Mouse (Mus musculus): Measurements from ENCODE around the gene Bpi. TPM values are rescaled to one million over a fixed set of nuclear protein-coding genes. Genes with fewer than 3 reads are reported as not detected.
A peak's percentile ranks its signal among the peaks of the same experiment; 100 is the strongest.

The Bpi gene
- polyA plus RNA-seq, 1 experiment from 2014 or later, result not detected

- H3K36me3 ChIP-seq (ENCODE audit: control insufficient read depth, insufficient read depth), result no peaks in the 10 kb centered on the region
- no peaks in the 10 kb centered on the region; the same call in 1 of the 2 replicates for H3K9me3 ChIP-seq (ENCODE audit: control insufficient read depth, low read length)
- H3K9ac ChIP-seq (replicated peaks; ENCODE audit: low read depth, low read length), result no peak overlapping the region
- H3K4me2 ChIP-seq (ENCODE audit: low read length), result no peak overlapping the region
- no peak overlapping the region for H3K27ac ChIP-seq (ENCODE audit: low read length)
- no peak for ATAC-seq
- H3K4me1 ChIP-seq (replicated peaks; ENCODE audit: control insufficient read depth, insufficient read depth, low read length), result peaks cover under 1% of the 10 kb centered on the region; the same call in 1 of the 2 replicates
- no peak overlapping the region for H3K4me3 ChIP-seq (replicated peaks; ENCODE audit: low read length)
- H3K27me3 ChIP-seq (replicated peaks; ENCODE audit: control insufficient read depth, insufficient read depth, low read length), result no peaks in the 10 kb centered on the region
Observed at GRCm38 (mm10) chr2:158236698-158237097, 21.2 kb upstream of the Bpi start.

- no peaks in the 10 kb centered on the region; the same call in 1 of the 2 replicates for H3K9me3 ChIP-seq (ENCODE audit: control insufficient read depth, low read length)
- H3K4me3 ChIP-seq (replicated peaks; ENCODE audit: low read length), result no peak overlapping the region
- no peaks in the 10 kb centered on the region for H3K27me3 ChIP-seq (replicated peaks; ENCODE audit: control insufficient read depth, insufficient read depth, low read length)
- no peak overlapping the region for H3K4me2 ChIP-seq (ENCODE audit: low read length)
- H3K36me3 ChIP-seq (ENCODE audit: control insufficient read depth, insufficient read depth), result no peaks in the 10 kb centered on the region
- no peak for ATAC-seq
- peaks cover 9% of the 10 kb centered on the region for H3K4me1 ChIP-seq (replicated peaks; ENCODE audit: control insufficient read depth, insufficient read depth, low read length)
- WGBS, result 84% methylated on average over 5 of the region's 5 CpGs
- H3K27ac ChIP-seq (ENCODE audit: low read length), result no peak overlapping the region
- H3K9ac ChIP-seq (replicated peaks; ENCODE audit: low read depth, low read length), result no peak overlapping the region
Observed at GRCm38 (mm10) chr2:158238101-158238500, 19.8 kb upstream of the Bpi start.

- Histone ChIP-seq H3K36me3 (ENCODE audit: control insufficient read depth, insufficient read depth) (no peaks in the 10 kb centered on the region), H3K27ac (ENCODE audit: low read length) (no peak overlapping the region), H3K4me1 (replicated peaks; ENCODE audit: control insufficient read depth, insufficient read depth, low read length) (peaks cover 9% of the 10 kb centered on the region), H3K9ac (replicated peaks; ENCODE audit: low read depth, low read length) (no peak overlapping the region), H3K4me2 (ENCODE audit: low read length) (no peak overlapping the region), H3K27me3 (replicated peaks; ENCODE audit: control insufficient read depth, insufficient read depth, low read length) (no peaks in the 10 kb centered on the region), H3K4me3 (replicated peaks; ENCODE audit: low read length) (no peak overlapping the region), H3K9me3 (ENCODE audit: control insufficient read depth, low read length) (no peaks in the 10 kb centered on the region; the same call in 1 of the 2 replicates)
- 51% methylated on average over 5 of the region's 5 CpGs for WGBS
- no peak for ATAC-seq
Observed at GRCm38 (mm10) chr2:158241126-158241738, 16.7 kb upstream of the Bpi start.

- Histone ChIP-seq H3K9me3 (ENCODE audit: control insufficient read depth, low read length) (no peaks in the 10 kb centered on the region), H3K4me2 (ENCODE audit: low read length) (no peak overlapping the region), H3K9ac (replicated peaks; ENCODE audit: low read depth, low read length) (no peak overlapping the region), H3K27ac (ENCODE audit: low read length) (no peak overlapping the region), H3K36me3 (ENCODE audit: control insufficient read depth, insufficient read depth) (no peaks in the 10 kb centered on the region), H3K4me3 (replicated peaks; ENCODE audit: low read length) (no peak overlapping the region), H3K27me3 (replicated peaks; ENCODE audit: control insufficient read depth, insufficient read depth, low read length) (no peaks in the 10 kb centered on the region), H3K4me1 (replicated peaks; ENCODE audit: control insufficient read depth, insufficient read depth, low read length) (peaks cover 9% of the 10 kb centered on the region)
- 78% methylated on average over 18 of the region's 18 CpGs for WGBS
- ATAC-seq, result peak; percentile 67
Observed at GRCm38 (mm10) chr2:158242170-158242896, 15.6 kb upstream of the Bpi start.

- WGBS, result 83% methylated on average over 18 of the region's 18 CpGs
- Histone ChIP-seq H3K4me2 (ENCODE audit: low read length) (no peak overlapping the region), H3K4me1 (replicated peaks; ENCODE audit: control insufficient read depth, insufficient read depth, low read length) (peaks cover 9% of the 10 kb centered on the region), H3K9me3 (ENCODE audit: control insufficient read depth, low read length) (no peaks in the 10 kb centered on the region), H3K27ac (ENCODE audit: low read length) (no peak overlapping the region), H3K27me3 (replicated peaks; ENCODE audit: control insufficient read depth, insufficient read depth, low read length) (no peaks in the 10 kb centered on the region), H3K36me3 (ENCODE audit: control insufficient read depth, insufficient read depth) (no peaks in the 10 kb centered on the region), H3K4me3 (replicated peaks; ENCODE audit: low read length) (no peak overlapping the region), H3K9ac (replicated peaks; ENCODE audit: low read depth, low read length) (no peak overlapping the region)
- ATAC-seq, result no peak
Observed at GRCm38 (mm10) chr2:158243129-158243870, 14.6 kb upstream of the Bpi start.

- H3K27ac ChIP-seq (ENCODE audit: low read length), result no peak overlapping the region
- H3K9ac ChIP-seq (replicated peaks; ENCODE audit: low read depth, low read length), result no peak overlapping the region
- H3K4me1 ChIP-seq (replicated peaks; ENCODE audit: control insufficient read depth, insufficient read depth, low read length), result peaks cover 9% of the 10 kb centered on the region
- no peak overlapping the region for H3K4me2 ChIP-seq (ENCODE audit: low read length)
- WGBS, result 46% methylated on average over 4 of the region's 4 CpGs
- no peaks in the 10 kb centered on the region for H3K9me3 ChIP-seq (ENCODE audit: control insufficient read depth, low read length)
- no peaks in the 10 kb centered on the region for H3K36me3 ChIP-seq (ENCODE audit: control insufficient read depth, insufficient read depth)
- no peaks in the 10 kb centered on the region for H3K27me3 ChIP-seq (replicated peaks; ENCODE audit: control insufficient read depth, insufficient read depth, low read length)
- no peak; the same call in 1 of the 2 replicates for ATAC-seq
- H3K4me3 ChIP-seq (replicated peaks; ENCODE audit: low read length), result no peak overlapping the region
Observed at GRCm38 (mm10) chr2:158245072-158245817, 12.6 kb upstream of the Bpi start.

GRCm38 (mm10) chr2:158247852-158248251 lies 10.0 kb upstream of the Bpi start:
- ATAC-seq, result no peak
- H3K4me2 ChIP-seq (ENCODE audit: low read length), result no peak overlapping the region
- H3K27me3 ChIP-seq (replicated peaks; ENCODE audit: control insufficient read depth, insufficient read depth, low read length), result no peaks in the 10 kb centered on the region
- WGBS, result 83% methylated on average over 6 of the region's 6 CpGs
- H3K27ac ChIP-seq (ENCODE audit: low read length), result no peak overlapping the region
- H3K4me1 ChIP-seq (replicated peaks; ENCODE audit: control insufficient read depth, insufficient read depth, low read length), result no peaks in the 10 kb centered on the region
- no peaks in the 10 kb centered on the region for H3K36me3 ChIP-seq (ENCODE audit: control insufficient read depth, insufficient read depth)
- H3K9me3 ChIP-seq (ENCODE audit: control insufficient read depth, low read length), result no peaks in the 10 kb centered on the region
- no peak overlapping the region for H3K4me3 ChIP-seq (replicated peaks; ENCODE audit: low read length)
- H3K9ac ChIP-seq (replicated peaks; ENCODE audit: low read depth, low read length), result no peak overlapping the region

GRCm38 (mm10) chr2:158248318-158248717 lies 9.6 kb upstream of the Bpi start:
- H3K36me3 ChIP-seq (ENCODE audit: control insufficient read depth, insufficient read depth), result no peaks in the 10 kb centered on the region
- WGBS, result 78% methylated on average over 7 of the region's 7 CpGs
- H3K9me3 ChIP-seq (ENCODE audit: control insufficient read depth, low read length), result no peaks in the 10 kb centered on the region
- no peaks in the 10 kb centered on the region for H3K27me3 ChIP-seq (replicated peaks; ENCODE audit: control insufficient read depth, insufficient read depth, low read length)
- H3K4me1 ChIP-seq (replicated peaks; ENCODE audit: control insufficient read depth, insufficient read depth, low read length), result no peaks in the 10 kb centered on the region
- no peak overlapping the region for H3K27ac ChIP-seq (ENCODE audit: low read length)
- no peak for ATAC-seq
- H3K9ac ChIP-seq (replicated peaks; ENCODE audit: low read depth, low read length), result no peak overlapping the region
- no peak overlapping the region for H3K4me2 ChIP-seq (ENCODE audit: low read length)
- no peak overlapping the region for H3K4me3 ChIP-seq (replicated peaks; ENCODE audit: low read length)

GRCm38 (mm10) chr2:158250558-158250957 lies 7.3 kb upstream of the Bpi start:
- WGBS, result 77% methylated on average over 4 of the region's 4 CpGs
- ATAC-seq, result no peak

More at GRCm38 (mm10) chr2:158250558-158250957, 7.3 kb upstream of the Bpi start:
- no peaks in the 10 kb centered on the region for H3K4me1 ChIP-seq (replicated peaks; ENCODE audit: control insufficient read depth, insufficient read depth, low read length)
- no peaks in the 10 kb centered on the region for H3K36me3 ChIP-seq (ENCODE audit: control insufficient read depth, insufficient read depth)
- no peak overlapping the region for H3K4me3 ChIP-seq (replicated peaks; ENCODE audit: low read length)
- H3K27me3 ChIP-seq (replicated peaks; ENCODE audit: control insufficient read depth, insufficient read depth, low read length), result no peaks in the 10 kb centered on the region
- H3K27ac ChIP-seq (ENCODE audit: low read length), result no peak overlapping the region
- no peak overlapping the region for H3K4me2 ChIP-seq (ENCODE audit: low read length)
- no peak overlapping the region for H3K9ac ChIP-seq (replicated peaks; ENCODE audit: low read depth, low read length)
- no peaks in the 10 kb centered on the region for H3K9me3 ChIP-seq (ENCODE audit: control insufficient read depth, low read length)

Measured in forebrain, embryonic 16.5 days (tissue).